Mouse (Mus musculus): Measurements from ENCODE around the gene Hif3a.

Hif3a gene

DNA sequence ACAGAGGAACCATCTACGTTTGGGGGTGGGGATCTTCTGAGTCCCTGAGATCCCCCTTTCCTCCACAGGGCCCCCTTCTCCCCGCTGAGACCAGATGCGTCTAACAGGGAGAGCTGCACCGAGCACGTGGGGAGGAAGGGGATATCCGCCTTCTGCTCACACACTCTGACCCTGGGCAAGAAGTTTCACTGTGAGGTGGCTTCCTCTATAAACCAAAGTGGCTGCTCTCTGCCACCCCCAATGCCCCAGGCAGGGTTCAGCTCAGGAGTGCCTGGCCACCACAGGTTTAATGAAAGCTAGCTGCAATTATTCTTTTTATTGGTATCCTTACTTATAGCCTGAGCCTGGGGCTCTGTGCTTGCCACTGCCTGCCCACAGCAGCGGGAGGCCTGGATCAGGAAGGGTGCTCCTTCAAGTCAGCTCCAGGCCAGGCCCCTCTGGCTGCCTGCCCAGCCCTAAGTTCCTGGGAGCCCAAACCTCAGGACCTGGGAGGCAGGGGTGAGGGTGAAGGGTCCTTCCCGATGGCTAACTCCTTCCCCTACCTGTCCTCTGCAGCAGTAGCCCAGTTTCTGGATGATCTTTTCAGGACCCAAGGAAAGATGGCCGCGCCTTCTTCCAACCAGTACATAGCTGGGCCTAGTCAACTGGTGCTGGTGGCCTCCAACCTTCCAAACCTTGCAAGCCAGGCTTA is 37.3 kb downstream of the Hif3a start:
- DNase-seq (ENCODE audit: low spot score): peak; percentile 21

GRCm38 (mm10) chr7:17024141-17024540 is 38.1 kb downstream of the Hif3a start:
- DNase-seq (ENCODE audit: low spot score): no peak

GRCm38 (mm10) chr7:17023701-17024100 is 38.5 kb downstream of the Hif3a start:
- no peak for DNase-seq (ENCODE audit: low spot score)

DNA sequence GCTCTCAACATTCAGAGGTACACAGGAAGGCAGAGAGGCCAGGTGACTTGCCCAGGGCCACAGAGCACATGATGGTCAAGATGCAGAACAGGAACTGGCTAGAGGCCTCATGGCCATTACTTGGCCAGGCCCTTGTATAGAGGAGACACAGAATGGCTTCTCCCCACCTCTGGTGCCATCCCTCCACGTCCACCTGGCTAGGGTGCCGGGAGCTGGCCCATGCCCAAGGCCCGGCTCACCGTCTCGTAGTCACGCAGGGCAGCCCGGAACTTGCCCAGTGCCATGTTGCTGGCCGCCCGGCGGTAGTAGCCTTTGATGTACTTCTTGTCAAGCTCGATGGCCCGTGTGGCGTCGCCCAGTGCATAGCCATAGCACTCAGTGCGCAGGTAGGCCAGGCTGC is 40.1 kb downstream of the Hif3a start:
- no peak for DNase-seq (ENCODE audit: low spot score)

DNA sequence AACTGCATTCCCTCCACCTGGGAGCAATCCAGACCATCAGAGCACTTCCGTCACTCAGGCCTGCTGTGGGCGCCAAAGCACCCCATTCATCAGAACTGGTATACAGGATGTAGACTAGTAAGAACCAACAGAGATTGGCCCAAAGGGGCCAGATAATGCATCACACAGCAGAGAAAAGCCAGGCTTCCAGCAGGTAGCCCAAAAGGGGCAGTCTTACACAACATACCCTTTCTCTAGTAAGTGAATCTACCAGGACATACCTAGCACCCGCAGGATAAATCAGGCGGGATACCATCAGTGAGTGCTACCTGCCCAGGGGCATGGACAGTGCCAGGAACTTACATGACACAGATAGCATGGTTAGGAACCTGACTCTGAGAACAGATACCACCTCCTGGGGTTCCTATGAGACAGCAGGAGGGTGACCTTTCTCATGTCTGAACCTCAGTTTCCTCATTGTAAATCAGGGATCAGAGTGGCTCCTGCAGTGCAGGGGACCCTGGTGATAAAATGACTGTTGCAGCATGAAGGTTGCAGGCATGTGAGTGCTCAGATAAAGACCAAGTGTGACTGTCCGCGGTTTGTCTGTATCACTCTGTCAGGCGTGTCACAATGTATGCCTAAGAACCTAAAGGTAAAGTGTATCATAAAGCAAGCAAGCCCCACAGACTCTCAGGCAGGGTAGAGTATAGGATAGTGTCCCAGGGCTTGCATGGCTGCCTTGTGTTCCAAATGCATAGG is 42.6 kb downstream of the Hif3a start:
- no peak for DNase-seq (ENCODE audit: low spot score)

GRCm38 (mm10) chr7:17017921-17018320 is 44.3 kb downstream of the Hif3a start:
- no peak for DNase-seq (ENCODE audit: low spot score)

DNA sequence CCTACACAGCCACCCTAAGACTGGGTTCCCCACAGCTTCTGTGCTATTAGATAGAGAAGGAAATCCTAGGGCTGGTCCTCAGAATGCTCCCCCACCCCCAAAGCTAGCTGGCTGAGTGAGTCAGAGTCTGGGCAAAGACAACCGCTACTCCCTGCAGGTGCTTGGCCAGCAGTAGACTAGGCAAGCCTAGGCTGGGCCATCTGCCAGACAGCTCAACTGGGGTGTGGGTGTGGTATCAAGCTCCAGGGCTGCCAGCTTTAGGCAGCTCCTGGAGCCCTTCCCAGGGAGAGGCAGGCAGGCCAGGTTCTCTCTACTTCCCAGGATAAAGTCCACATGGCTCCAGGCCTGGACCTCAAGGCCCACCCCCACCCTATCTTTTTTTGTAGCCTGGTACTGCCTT is 45.2 kb downstream of the Hif3a start:
- peak; percentile 97 for DNase-seq (ENCODE audit: low spot score)

- no peak for DNase-seq (ENCODE audit: low spot score)
Measured at GRCm38 (mm10) chr7:17015381-17015780, 46.8 kb downstream of the Hif3a start.

GRCm38 (mm10) chr7:17011909-17012590 is 50.2 kb downstream of the Hif3a start:
- no peak for DNase-seq (ENCODE audit: low spot score)

DNA sequence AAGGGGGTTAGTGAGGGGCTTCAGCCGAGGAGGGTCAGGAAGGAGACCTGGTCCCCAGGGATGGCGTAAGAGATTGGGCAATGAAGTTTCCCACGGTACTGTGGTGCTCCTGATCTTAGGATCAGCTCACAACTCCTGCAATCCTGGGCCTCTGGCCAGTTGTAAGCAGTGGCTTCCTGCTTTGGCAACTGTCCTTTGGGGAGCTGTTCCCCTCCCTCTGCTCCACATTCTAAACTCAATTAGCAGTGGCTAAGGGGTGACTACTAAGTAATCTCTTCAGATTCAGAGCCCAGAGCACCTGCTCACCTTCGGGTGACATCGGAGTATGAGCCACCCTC is 52.2 kb downstream of the Hif3a start:
- peak; percentile 74 for DNase-seq (ENCODE audit: low spot score)

GRCm38 (mm10) chr7:17009326-17010009 is 52.8 kb downstream of the Hif3a start:
- DNase-seq (ENCODE audit: low spot score): no peak

- DNase-seq (ENCODE audit: low spot score): peak; percentile 22
Measured at GRCm38 (mm10) chr7:17007300-17007699, 54.9 kb downstream of the Hif3a start.

GRCm38 (mm10) chr7:17004716-17005115 is 57.5 kb downstream of the Hif3a start:
- DNase-seq (ENCODE audit: low spot score): no peak

DNA sequence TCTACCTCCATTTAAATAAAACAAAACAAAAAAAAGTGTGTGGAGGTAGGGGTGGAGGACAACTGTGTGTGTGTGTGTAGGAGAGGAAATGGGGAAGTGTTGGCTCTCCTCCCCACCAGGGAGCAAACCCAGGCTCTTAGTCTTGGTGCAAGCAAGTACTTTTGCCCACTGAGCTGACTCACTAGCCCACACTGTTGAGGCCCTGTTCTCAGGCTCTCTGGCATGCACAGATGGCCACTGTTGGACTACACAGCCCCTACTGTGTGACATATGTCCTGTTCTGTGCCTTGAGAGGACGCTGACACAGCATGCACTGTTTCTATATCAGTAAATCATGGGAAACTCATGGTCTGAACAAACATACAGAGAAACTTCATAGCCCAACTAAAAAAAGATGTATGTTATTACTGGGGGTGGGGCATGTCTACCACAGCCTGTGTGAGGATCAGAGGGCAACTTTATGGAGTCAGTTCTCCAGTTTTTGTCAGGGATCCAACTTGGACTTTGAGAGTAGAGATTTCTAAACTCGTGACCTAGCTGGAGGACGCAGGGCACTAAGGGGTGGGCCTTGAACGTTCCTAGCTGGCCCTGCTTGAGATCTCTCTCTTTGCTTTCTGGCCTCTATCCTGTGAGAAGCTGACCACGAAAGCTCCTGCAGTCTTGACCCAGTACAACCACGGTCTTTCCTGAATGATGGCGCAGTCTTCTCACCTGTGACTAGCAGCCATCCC is 58.8 kb downstream of the Hif3a start:
- peak; percentile 81 for DNase-seq (ENCODE audit: low spot score)

- peak; percentile 96 for DNase-seq (ENCODE audit: low spot score)
Measured at GRCm38 (mm10) chr7:17002375-17003195, 59.6 kb downstream of the Hif3a start.

DNA sequence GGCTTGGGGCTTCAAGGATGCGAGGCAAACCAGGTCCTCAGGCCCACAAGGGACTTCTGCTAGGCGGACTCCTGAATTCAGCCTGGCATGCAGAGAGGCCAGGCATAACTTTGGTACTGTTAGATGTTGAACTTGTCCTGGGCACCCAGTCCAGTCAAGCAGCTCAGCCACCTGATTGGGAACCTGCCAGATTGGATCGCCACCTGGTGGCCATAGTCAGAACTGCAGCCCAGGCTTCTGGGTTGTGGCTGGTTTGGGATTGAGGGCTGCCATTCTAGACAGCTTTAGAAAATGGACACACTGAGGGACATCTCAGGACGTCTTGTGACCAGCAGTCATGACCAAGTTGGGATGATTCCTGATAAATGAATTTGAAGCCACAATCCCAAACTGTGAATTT is 62.6 kb downstream of the Hif3a start:
- DNase-seq (ENCODE audit: low spot score): peak; percentile 77

DNA sequence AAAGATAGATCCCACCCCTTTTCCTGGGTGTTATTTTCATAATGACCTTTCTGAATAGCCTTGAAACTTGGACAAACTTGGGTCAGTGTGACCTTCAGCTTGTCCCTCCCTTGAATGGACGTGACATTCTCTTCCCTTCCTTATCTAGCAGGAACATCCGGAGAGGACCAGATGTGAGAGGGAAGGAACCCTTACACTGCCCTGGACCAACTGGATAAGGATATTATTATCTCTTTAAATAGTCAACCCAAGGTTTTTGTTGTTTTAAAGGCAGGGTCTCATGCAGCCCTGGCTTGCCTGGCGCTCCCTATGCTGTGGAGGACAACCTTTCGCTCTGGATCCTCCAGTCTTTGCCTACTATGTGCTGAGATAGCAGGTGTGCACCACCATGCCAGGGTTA is 63.0 kb downstream of the Hif3a start:
- no peak for DNase-seq (ENCODE audit: low spot score)

DNA sequence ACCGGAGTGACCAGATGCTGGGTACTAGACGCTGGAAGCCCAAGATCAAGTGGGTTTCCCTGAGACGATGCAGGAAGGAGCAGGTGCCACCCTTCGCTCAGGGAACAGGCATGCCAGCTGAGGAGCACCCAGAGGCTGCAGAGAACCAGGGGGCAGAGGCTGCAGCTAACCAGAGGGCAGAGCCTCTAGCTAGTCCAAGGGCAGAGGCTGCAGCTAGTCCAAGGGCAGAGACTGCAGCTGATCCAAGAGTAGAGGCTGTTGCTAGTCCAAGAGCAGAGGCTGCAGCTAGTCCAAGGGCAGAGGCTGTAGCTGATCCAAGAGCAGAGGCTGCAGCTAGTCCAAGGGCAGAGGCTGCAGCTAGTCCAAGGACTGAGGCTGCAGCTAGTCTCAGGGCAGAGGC is 66.9 kb downstream of the Hif3a start:
- DNase-seq (ENCODE audit: low spot score): no peak

- DNase-seq (ENCODE audit: low spot score): no peak
Measured at GRCm38 (mm10) chr7:16994400-16994799, 67.8 kb downstream of the Hif3a start.

GRCm38 (mm10) chr7:16993651-16994399 is 68.4 kb downstream of the Hif3a start:
- DNase-seq (ENCODE audit: low spot score): no peak
